Mouse (Mus musculus) ES-Bruce4 (cell line): ENCODE measurements at regions not wholly inside any gene's neighbourhood (a gene's known extent, or its start where the extent isn't known, plus 50 kb on each side); places are given as distances from the start of the nearest gene placed in this dataset.
"Not testable (repeated sequence)": the region's sequence is repeated elsewhere in the genome, so short reads cannot be mapped to it uniquely, and the experiment has no call there.

Experiments
- H3K27ac ChIP-seq: 2 replicates; pipeline ENCODE4 v1.5.1; 2012; ENCODE audit warnings: low read length, inconsistent platforms; ENCODE audit not compliant: insufficient read depth
- H3K27me3 ChIP-seq: 2 replicates; pipeline ENCODE4 v1.6.1; 2012; ENCODE audit warnings: mild to moderate bottlenecking, low read length, inconsistent platforms; ENCODE audit not compliant: control insufficient read depth, poor library complexity, insufficient read depth, severe bottlenecking
- H3K36me3 ChIP-seq: 2 replicates; pipeline ENCODE4 v1.6.1; 2012; ENCODE audit warnings: inconsistent platforms, mild to moderate bottlenecking, low read length, moderate library complexity; ENCODE audit not compliant: control insufficient read depth, poor library complexity, insufficient read depth, severe bottlenecking
- H3K4me1 ChIP-seq: one replicate; pipeline ENCODE4 v1.8.1; 2011; ENCODE audit warnings: low read length; ENCODE audit not compliant: control insufficient read depth, insufficient read depth
- H3K4me3 ChIP-seq: 2 replicates; pipeline ENCODE4 v1.5.1; 2011; ENCODE audit warnings: low read depth, mild to moderate bottlenecking, low read length
- H3K9ac ChIP-seq: 2 replicates; pipeline ENCODE4 v1.6.1; 2012; ENCODE audit warnings: low read depth, mild to moderate bottlenecking, inconsistent platforms; ENCODE audit not compliant: poor library complexity, severe bottlenecking
- H3K9me3 ChIP-seq: replicated peaks from 2 replicates; pipeline ENCODE4 v1.6.1; 2012; ENCODE audit warnings: mild to moderate bottlenecking, low read length, inconsistent platforms; ENCODE audit not compliant: control insufficient read depth, poor library complexity, insufficient read depth, severe bottlenecking
- CTCF ChIP-seq: IDR thresholded peaks from one replicate; pipeline ENCODE4 v1.8.1; 2011; ENCODE audit warnings: low read depth, low read length
- EP300 ChIP-seq: IDR thresholded peaks from 2 replicates; pipeline ENCODE4 v1.6.1; 2011; ENCODE audit warnings: low read depth, low read length; ENCODE audit not compliant: insufficient read depth
- POLR2A ChIP-seq: IDR thresholded peaks from one replicate; pipeline ENCODE4 v1.8.1; 2011; ENCODE audit warnings: low read length; ENCODE audit not compliant: insufficient read depth

DNA sequence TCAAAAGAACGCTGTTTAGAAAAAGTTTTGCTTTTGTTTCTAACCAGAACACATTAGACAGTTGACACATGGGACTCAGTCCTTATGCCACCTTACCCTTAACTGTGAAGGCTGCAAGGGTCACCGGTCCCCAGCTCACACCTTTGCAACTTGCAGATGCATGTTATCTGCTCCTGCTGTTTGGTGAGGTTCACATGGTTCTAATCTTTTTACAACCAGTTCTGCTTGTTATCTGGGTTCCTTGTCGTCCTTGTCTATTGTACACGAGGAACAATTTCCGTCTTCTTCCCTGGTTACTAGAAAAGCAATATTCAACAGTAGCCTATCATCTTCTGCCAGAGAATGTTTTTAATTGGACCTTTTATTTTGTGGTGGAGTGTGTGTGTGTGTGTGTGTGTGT, 200.8 kb downstream of the Gm21738 start:
- not testable (repeated sequence) for H3K9ac ChIP-seq, H3K36me3 ChIP-seq, H3K4me3 ChIP-seq, H3K27me3 ChIP-seq, H3K4me1 ChIP-seq, H3K9me3 ChIP-seq, H3K27ac ChIP-seq

DNA sequence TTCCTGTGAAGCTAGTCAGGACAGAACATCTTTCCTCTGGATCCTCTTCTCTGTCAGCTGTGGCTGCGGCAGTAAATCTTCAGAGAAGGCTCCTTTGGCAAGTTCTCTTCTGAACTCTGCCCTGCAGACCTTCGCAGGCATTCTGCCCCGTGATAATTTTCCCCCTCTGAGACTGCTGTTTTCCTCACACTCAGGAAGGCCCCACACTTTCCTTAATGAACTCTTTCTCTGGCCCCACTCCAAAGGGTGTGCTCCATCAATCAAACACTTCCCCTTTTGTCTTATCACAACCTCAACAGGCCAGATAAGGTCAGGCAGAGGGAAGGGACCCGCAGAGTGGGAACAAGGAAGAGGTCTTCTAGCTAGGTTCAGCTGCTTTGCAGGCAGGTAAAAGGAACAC, 210.2 kb downstream of the Gm21738 start:
- Histone ChIP-seq H3K36me3 (no peaks in the 10 kb centered on the region), H3K4me3 (no peak overlapping the region), H3K27ac (no peak overlapping the region), H3K27me3 (no peaks in the 10 kb centered on the region), H3K4me1 (no peaks in the 10 kb centered on the region), H3K9ac (no peak overlapping the region), H3K9me3 (no peaks in the 10 kb centered on the region)
- no peak for TF ChIP-seq POLR2A
- TF ChIP-seq CTCF = no peak
- no peak for TF ChIP-seq EP300

DNA sequence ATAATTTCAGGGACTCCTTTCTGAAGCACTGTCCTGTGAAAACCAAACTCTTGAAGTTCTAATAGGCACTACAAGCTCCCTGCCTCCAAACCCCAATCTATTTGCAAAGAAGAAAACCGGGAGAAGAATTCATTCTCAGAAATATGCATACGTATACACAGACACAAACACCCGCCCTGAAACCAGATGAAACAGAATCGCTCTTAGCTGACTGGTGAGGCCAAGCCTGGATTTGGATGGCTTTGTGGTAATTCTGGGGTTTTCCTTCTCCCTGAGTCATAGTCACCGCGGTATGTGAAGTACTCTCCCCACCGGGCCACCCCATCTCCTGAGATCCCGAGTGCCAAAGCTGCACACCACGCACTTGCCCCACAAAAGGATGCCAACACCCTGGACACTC, 238.5 kb downstream of the Gm21738 start:
- not testable (repeated sequence) for H3K4me1 ChIP-seq, H3K27ac ChIP-seq, H3K27me3 ChIP-seq, H3K36me3 ChIP-seq, H3K9me3 ChIP-seq, H3K4me3 ChIP-seq
- H3K9ac ChIP-seq = 0 out of 2 replicates have a peak overlapping the region, but pooled peaks have one; percentile 8

DNA sequence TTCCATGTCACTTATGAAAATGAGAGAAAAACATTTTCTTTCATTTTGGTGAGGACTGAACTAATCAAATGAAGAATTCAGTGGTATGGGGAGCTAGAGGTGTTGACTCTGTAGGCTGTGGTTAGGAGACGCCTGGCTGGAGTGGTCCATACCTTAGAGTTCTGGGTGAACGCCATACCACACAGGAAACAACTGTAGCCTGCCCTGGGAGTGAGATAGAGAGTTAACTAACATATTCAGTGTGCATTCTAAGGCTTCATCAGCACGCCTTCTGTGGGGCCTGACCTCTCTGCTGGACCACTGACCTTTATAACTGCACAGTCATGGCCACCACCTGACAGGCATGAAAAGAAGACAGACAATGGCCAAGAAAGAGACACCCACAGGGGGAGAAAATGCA, 240.7 kb downstream of the Gm21738 start:
- not testable (repeated sequence) for H3K4me3 ChIP-seq, H3K36me3 ChIP-seq, H3K9me3 ChIP-seq, H3K4me1 ChIP-seq, H3K27ac ChIP-seq, H3K9ac ChIP-seq, H3K27me3 ChIP-seq

DNA sequence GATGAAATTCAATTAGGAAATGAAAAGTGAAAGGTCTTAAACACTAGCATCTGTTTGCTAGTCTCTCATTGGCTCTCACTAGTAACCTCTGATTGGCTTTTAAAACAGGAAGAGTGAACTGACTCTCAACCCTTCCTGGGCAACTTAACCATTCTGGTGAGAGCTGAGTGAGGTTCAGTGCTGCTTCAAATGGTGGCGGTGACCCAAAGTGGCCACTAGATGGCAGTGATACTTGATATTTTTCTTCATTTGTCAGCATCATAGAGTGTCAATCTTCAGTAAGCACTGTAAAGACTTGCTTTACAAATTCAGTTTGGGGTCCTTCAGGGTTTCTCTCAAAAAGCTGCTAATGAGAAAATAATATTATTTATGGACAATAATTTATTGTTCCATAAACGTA, 243.4 kb downstream of the Gm21738 start:
- Histone ChIP-seq H3K27me3 (no peaks in the 10 kb centered on the region), H3K9me3 (no peaks in the 10 kb centered on the region), H3K4me3 (no peak overlapping the region), H3K27ac (no peak overlapping the region), H3K36me3 (no peaks in the 10 kb centered on the region), H3K4me1 (no peaks in the 10 kb centered on the region), H3K9ac (no peak overlapping the region)
- TF ChIP-seq CTCF (peak; percentile 47), POLR2A (no peak), EP300 (no peak)

DNA sequence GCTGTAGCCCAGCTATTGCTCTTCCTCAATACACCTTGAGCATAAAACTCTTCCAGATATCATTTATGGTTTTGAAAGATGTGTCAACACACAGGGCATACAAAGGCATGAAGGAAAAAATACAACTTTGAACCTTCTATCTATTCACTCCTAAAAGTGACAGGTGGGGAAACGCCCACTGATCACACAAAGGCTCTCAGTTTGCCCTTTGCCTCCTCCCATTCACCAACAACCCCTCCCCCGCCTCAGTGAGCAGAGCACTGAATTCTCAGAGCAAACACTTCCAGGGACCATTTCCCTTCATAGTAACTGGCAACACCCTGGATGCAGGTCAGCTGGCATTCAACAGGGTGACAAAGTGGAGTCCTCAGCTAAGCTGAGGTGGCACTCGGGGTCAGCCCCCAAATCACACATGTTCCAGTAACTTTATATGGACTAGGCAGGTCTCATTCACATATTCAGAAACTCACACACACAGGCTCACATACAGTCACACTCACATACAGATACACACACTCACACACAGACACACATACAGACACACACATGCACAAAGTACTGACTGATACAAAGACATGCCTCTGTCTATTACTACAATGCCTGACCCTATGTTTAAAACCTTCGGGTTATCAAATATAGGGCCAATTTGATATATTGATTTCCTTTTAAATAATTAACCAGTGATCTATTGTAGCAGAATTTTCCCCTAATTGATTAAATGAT, 248.3 kb downstream of the Gm21738 start:
- H3K9ac ChIP-seq, H3K9me3 ChIP-seq, H3K27ac ChIP-seq, H3K36me3 ChIP-seq, H3K4me1 ChIP-seq, H3K4me3 ChIP-seq, H3K27me3 ChIP-seq: not testable (repeated sequence)

DNA sequence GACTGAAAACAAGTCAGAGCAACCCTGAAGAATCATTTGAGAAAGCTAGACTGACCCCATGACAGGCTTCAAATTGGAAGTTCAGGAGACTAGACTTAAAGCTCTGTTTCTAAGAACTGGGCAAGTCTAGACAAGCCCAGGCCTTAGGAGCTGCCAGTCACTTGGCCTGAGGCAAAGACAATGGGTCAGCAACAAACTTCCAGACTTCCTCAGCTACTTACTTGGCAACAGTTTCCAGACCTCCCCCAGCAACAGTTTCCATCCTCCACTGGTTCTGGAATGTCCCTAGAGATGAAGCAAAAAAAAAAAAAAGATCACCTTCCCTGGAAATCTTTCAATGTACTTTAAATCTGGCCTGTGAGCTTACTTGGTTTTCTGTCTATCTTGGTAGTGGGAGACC, 251.9 kb downstream of the Gm21738 start:
- TF ChIP-seq POLR2A (no peak), CTCF (no peak), EP300 (no peak)
- Histone ChIP-seq H3K27me3 (no peaks in the 10 kb centered on the region), H3K9me3 (no peaks in the 10 kb centered on the region; the same call in 1 of the 2 replicates), H3K36me3 (no peaks in the 10 kb centered on the region), H3K4me3 (no peak overlapping the region), H3K9ac (no peak overlapping the region), H3K27ac (no peak overlapping the region), H3K4me1 (no peaks in the 10 kb centered on the region)

DNA sequence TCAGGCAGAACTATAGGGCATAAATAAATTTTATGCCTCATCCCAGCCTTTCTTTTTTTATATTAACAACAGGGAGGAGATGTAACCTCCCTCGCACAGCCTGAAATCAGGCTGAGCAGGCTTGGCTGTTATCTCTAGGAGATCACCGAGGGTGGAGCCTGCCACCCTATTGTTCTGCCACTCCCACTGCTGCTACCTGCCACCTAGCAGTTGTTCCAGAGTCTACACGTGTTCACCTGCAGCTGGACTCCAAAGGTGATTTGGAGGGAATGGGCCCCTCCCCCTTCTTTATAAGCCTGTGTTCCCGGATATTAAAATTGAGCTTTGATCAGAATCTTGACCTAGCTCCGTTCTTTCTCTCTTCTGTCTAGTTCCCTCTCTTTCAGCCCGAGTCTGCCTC, 245.8 kb upstream of the Ube2e2 start:
- H3K4me1 ChIP-seq, H3K9ac ChIP-seq, H3K36me3 ChIP-seq, H3K27ac ChIP-seq, H3K4me3 ChIP-seq, H3K27me3 ChIP-seq: not testable (repeated sequence)
- peaks cover 21% of the 10 kb centered on the region for H3K9me3 ChIP-seq
